Mouse (Mus musculus) stomach, postnatal 0 days (tissue): ENCODE data around the gene Gsx1.

ENCODE experiments used
- CTCF ChIP-seq: IDR thresholded peaks from 2 replicates; pipeline ENCODE4 v1.5.1; 2016; ENCODE audit warnings: antibody characterized with exemption, low read depth, mild to moderate bottlenecking, moderate library complexity
- EP300 ChIP-seq: optimal IDR thresholded peaks from 2 replicates; pipeline ENCODE3; 2016; ENCODE audit warnings: antibody characterized with exemption

DNA sequence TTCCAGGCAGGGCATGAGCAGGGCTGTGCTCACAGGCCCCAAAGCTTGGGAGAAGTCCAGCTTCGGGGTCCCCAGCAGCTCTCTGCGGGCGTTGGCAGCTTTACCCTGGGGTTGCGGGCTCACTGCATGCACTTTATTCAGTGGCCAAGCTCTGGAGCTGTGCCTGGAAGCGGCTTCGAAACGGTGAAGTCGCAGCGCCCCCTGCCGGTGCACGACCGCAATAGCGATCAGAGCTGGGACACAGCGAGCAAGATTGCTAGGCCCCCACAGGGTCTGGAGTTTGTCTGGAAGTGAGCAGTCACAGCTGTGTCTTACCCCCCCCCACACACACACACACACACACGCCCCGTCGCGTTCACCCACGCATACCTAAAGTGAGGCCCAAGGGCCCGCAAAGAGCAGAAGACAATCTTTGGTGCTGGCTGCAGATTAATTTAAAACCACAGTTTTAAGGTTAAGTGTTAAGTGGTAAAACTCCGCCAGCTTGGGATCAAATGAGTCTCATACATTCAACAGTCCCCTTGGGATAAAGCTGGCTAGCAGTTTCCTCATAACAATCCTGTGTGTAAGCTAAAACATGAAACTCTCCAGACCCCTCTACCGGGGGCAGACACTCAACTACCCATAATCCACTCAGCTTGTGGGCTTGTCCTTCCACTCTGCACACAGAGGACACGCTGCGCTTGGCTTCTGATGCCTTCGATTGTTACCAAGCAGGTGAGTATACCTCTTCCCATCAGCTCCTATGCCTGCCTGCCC, 39.0 kb downstream of the Gsx1 start:
- TF ChIP-seq EP300 (no peak), CTCF (peak; percentile 91)
